Mouse (Mus musculus): ENCODE measurements around the gene Tbc1d25. TPM values are rescaled to one million over a fixed set of nuclear protein-coding genes. Genes with fewer than 3 reads are reported as not detected.

The Tbc1d25 gene
- polyA plus RNA-seq (2012; rRNA removed; ENCODE audit: low replicate concordance): 15.1 and 22.4 TPM in 2 replicates

DNA sequence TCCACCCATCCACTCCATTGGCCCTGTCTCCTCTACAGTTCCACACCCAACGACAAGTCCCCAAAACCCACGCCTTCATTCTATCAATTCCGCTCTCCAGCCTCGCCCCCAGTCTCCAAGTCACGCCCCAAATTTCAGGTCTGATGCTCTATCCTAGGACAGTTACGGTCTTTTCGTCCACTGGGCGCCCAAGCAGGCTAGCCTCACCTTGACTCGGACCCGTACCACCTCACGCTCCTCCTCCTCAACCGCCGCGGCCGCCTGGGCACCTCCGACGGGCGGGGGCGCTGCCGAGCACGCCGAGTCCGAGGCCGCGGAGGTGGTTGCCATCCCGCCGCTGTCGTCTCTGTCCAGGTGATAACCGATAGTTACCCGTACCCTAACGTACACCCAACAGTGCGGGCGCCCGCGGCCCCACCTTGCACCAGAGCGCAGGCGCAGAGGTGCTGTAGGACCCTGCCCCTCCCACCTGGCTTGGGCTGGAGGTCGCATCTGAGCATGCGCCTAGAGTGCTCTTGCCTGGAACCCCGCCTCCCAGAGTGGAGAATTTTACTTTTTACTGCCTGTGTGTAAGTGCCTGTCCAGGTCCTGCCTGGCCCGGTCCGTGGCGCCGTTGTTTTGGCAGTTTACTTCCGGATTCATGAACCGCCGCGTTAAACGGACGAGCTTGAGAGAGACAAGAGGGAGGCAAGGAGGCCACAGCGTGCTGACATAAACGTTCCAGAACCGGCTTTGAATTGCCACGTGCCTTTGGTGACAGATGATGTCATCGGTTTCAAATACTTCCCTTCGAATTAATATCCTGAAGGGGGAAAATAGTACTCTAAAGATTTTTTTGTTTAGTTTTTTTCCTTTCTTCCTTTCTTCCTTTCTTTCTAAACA is at the start of gene Tbc1d25:
Tbc1d25 (minus strand) TSS at position 678 of the 882 bp plus-strand sequence.

GRCm38 (mm10) chrX:8206015-8206693 is 30.2 kb upstream of the Tbc1d25 start, which contains the start of gene Porcn:
TSS of gene Porcn (minus strand) at chrX:8206525.

GRCm38 (mm10) chrX:8193419-8193723 is 17.4 kb upstream of the Tbc1d25 start, which contains the start of gene Ebp:
TSS of gene Ebp (minus strand) at chrX:8193512.

GRCm38 (mm10) chrX:8145153-8145991 is 30.6 kb downstream of the Tbc1d25 start, which contains the start of gene Rbm3:
TSS of gene Rbm3 (minus strand) at chrX:8145880.

DNA sequence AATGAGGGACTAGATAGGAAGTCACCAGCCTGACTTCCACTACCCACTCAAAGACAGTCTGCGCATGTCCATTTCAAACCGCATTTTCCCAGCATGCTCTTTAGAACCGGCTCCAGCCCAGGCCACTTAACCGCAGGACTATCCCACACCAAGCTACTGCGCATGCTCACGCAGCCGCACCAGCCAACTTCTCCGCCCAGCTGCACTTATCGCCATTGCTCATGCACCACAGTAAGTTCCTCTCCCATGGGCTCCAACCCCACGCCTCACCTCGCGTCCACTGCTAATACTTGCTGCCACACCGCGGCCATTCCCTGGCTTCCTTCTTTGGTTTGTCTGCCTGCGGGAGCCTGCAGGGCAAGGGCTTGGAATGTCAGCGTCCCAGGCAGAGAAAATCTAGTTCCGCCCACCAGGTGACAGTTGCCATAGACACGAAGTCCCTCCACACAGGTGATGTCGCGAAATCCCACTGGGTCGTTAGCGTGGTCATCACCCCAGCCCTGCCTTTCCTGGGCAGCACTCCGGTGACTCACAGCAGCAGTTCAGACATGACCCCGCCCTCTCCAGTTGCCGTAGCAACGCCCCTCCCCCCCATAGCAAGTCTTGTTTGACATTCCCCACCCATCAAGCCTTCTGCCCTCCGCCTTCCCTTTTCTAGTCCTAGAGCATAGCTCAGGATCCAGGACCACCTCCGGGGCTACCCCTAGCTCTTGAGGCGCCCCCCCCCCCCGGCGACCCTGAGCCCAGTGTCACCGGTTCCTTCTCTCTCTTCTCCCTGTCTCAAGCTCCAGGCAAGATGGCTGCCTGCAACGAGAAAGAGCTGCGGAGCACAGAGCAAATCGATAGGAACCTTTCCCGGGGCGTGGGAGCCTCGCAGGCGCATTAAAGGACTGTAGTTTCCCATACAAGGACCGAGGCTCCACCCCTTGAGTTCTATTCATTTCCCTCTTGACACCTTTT is 43.7 kb downstream of the Tbc1d25 start, which contains the start of gene Wdr13:
Wdr13 (minus strand) TSS at position 876 of the 960 bp plus-strand sequence.

Other genes starting within 250 kb of the Tbc1d25 start
- not detected in 2 replicates for gene Eras, start 247.6 kb downstream of the Tbc1d25 start, polyA plus RNA-seq (2012; rRNA removed; ENCODE audit: low replicate concordance)
- 23.6 and 53.9 TPM in 2 replicates for gene Hdac6, start 228.3 kb downstream of the Tbc1d25 start, polyA plus RNA-seq (2012; rRNA removed; ENCODE audit: low replicate concordance)
- gene Gata1, start 198.1 kb downstream of the Tbc1d25 start, polyA plus RNA-seq (2012; rRNA removed; ENCODE audit: low replicate concordance): 0.26 and 1.4 TPM in 2 replicates
- not detected in 2 replicates for gene Glod5, start 157.7 kb downstream of the Tbc1d25 start, polyA plus RNA-seq (2012; rRNA removed; ENCODE audit: low replicate concordance)
- 10.4 and 24.1 TPM in 2 replicates for gene Suv39h1, start 101.4 kb downstream of the Tbc1d25 start, polyA plus RNA-seq (2012; rRNA removed; ENCODE audit: low replicate concordance)
- 4.9 and 6.4 TPM in 2 replicates for gene Was, start 85.7 kb downstream of the Tbc1d25 start, polyA plus RNA-seq (2012; rRNA removed; ENCODE audit: low replicate concordance)
- gene Wdr13, start 43.3 kb downstream of the Tbc1d25 start, polyA plus RNA-seq (2012; rRNA removed; ENCODE audit: low replicate concordance): 84.0 and 125 TPM in 2 replicates
- gene Rbm3, start 30.3 kb downstream of the Tbc1d25 start, polyA plus RNA-seq (2012; rRNA removed; ENCODE audit: low replicate concordance): 78.4 and 136 TPM in 2 replicates
- 81.3 and 98.9 TPM in 2 replicates for gene Ebp, start 17.3 kb upstream of the Tbc1d25 start, polyA plus RNA-seq (2012; rRNA removed; ENCODE audit: low replicate concordance)
- 28.2 and 61.6 TPM in 2 replicates for gene Porcn, start 30.3 kb upstream of the Tbc1d25 start, polyA plus RNA-seq (2012; rRNA removed; ENCODE audit: low replicate concordance)
- 38.1 and 48.9 TPM in 2 replicates for gene Ftsj1, start 76.2 kb upstream of the Tbc1d25 start, polyA plus RNA-seq (2012; rRNA removed; ENCODE audit: low replicate concordance)
- gene Slc38a5, start 95.0 kb upstream of the Tbc1d25 start, polyA plus RNA-seq (2012; rRNA removed; ENCODE audit: low replicate concordance): 0.62 and 10.9 TPM in 2 replicates
- not detected in 2 replicates for gene Ssxb10, start 151.2 kb upstream of the Tbc1d25 start, polyA plus RNA-seq (2012; rRNA removed; ENCODE audit: low replicate concordance)
- not detected in 2 replicates for gene Ssxb9, start 190.8 kb upstream of the Tbc1d25 start, polyA plus RNA-seq (2012; rRNA removed; ENCODE audit: low replicate concordance)
- gene Ssxb1, start 237.1 kb upstream of the Tbc1d25 start, polyA plus RNA-seq (2012; rRNA removed; ENCODE audit: low replicate concordance): not detected in 2 replicates